Mouse (Mus musculus): Measurements from ENCODE around the gene Ap2b1. TPM values are rescaled to one million over a fixed set of nuclear protein-coding genes. Genes with fewer than 3 reads are reported as not detected.

Gene Ap2b1
- polyA plus RNA-seq, 1 experiment from 2014 or later, result 55.7 TPM

- no peak overlapping the region for H3K4me2 ChIP-seq
- 73% methylated on average over 2 of the region's 2 CpGs for WGBS
- no peak overlapping the region for H3K27ac ChIP-seq
- no peaks in the 10 kb centered on the region for H3K36me3 ChIP-seq
- H3K4me3 ChIP-seq, result no peak overlapping the region
- ATAC-seq (ENCODE audit: borderline replicate concordance, extremely low read depth, low FRiP score, low TSS enrichment), result no peak
- no peaks in the 10 kb centered on the region for H3K4me1 ChIP-seq
- no peaks in the 10 kb centered on the region for H3K9me3 ChIP-seq
- H3K27me3 ChIP-seq, result peaks cover 27% of the 10 kb centered on the region
- H3K9ac ChIP-seq, result no peak overlapping the region
These were observed 133.7 kb downstream of the Ap2b1 start for GRCm38 (mm10) chr11:83432533-83432932.

DNA sequence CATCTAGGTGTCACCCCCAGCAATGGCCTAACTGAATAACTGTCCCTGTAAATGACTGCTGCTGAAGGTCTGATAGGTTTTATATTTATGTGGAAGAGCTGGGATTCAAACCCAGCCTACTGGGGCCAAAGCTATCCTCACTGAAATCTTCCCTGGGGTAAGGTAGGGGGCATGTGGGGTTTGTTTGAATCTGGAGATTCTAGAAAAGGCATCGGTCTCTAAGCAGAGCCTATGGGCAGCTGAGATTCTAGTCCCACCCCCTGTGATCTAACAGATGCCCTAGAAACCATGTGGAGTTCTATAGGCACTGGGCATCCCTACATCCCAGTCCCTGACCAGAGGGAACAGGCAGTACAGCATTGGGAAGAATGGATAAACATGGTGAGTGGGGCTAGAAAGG, 138.6 kb downstream of the Ap2b1 start, which contains the start of gene 1700020L24Rik:
Gene 1700020L24Rik (plus strand): TSS at position 301 of the 400 bp plus-strand sequence.
- no peak within 1 kb of the TSS for H3K27ac ChIP-seq
- H3K9ac ChIP-seq, result no peak within 1 kb of the TSS
- H3K4me1 ChIP-seq, result 0 out of 2 replicates have a peak, but pooled peaks cover under 1% of the 10 kb centered on the region
- peaks cover 15% of the 10 kb centered on the region for H3K27me3 ChIP-seq
- 94% methylated on average over 1 of the region's 1 CpGs for WGBS
- ATAC-seq (ENCODE audit: borderline replicate concordance, extremely low read depth, low FRiP score, low TSS enrichment), result no peak
- H3K36me3 ChIP-seq, result no peaks in the 10 kb centered on the region
- no peak within 1 kb of the TSS for H3K4me3 ChIP-seq
- H3K4me2 ChIP-seq, result no peak within 1 kb of the TSS
- no peaks in the 10 kb centered on the region for H3K9me3 ChIP-seq

DNA sequence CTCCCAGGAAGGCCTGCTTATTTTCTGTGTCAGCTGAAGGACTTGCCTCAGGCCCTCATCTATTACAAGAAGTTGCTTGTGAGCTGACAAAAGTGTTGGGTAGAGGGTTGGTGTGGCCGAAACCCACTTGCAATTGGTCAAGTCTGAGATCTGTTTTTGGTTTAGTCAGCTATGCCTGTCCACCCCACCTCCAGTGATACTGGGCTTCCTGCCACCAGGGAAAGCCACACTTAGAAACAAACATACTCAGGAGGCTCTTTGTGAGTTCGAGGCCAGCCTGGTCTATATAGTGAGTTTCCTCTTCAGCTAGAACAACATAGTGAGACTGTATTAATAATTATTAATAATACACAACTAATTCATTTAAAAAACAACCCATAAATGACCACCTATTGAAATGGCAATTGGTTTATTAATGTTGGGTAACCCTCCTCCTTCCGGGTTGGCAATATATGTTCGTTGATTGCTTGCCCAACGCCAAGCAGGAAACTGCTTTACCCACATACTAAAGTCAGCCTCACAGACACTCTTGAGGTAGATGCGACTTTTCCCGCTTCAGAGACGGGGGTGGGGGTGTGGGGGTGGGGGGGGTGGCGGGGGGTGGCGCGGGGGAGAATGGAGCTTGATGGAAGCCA, 140.7 kb downstream of the Ap2b1 start:
- peaks cover 37% of the 10 kb centered on the region for H3K27me3 ChIP-seq
- 27% methylated on average over 11 of the region's 11 CpGs for WGBS
- no peak for ATAC-seq (ENCODE audit: borderline replicate concordance, extremely low read depth, low FRiP score, low TSS enrichment)
- no peaks in the 10 kb centered on the region for H3K9me3 ChIP-seq
- H3K4me3 ChIP-seq, result peak overlapping the region; percentile 60
- no peak overlapping the region for H3K27ac ChIP-seq
- no peak overlapping the region for H3K9ac ChIP-seq
- peaks cover 10% of the 10 kb centered on the region; the same call in 1 of the 2 replicates for H3K4me1 ChIP-seq
- H3K36me3 ChIP-seq, result no peaks in the 10 kb centered on the region
- H3K4me2 ChIP-seq, result peak overlapping the region; percentile 96

DNA sequence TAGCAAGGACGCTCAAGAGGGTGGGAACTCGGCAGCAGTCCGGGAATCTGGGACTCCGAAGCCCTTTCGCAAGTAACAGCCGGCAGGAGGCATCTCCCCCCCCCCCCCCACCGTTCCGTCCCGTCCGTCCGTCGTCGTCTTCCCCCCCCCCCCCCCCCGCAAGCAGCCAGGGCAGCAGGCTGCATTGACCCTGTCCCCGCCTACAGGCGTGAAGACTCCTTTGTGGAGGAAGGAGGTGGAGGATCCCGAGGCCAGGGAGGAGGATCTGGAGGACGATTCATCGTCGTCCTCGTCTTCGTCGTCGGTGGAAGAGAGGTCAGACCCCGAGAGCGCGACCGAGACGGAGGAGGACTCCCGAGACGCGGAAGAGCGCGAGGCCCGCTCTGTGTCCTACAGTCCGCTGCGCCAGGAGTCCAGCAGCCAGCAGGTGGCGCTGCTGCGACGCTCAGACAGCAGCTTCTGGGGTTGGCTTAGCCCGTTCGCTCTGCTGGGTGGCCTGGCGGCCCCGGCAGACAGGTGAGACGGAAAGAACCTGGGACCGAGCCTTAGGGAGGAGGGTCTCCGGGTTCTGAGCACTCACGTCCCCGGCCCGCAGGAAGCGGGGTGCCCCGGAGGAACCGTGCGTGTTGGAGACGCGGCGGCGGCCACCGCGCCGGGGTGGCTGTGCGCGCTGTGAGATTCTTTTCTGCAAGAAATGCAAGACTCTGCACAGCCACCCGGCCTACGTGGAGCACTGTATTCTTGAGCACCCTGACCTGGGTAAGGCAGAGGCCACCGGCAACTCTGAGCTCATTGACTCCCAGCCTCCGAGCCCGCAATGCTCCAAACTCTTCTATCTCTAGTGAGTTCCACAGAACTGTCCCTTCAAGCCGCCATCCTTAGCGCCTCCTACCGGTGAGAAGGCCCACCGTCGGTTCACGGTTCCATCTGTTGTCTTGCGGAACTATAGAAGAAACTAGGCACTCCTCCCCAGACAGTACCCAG, 141.5 kb downstream of the Ap2b1 start:
- H3K4me1 ChIP-seq, result peaks cover 15% of the 10 kb centered on the region; the same call in 1 of the 2 replicates
- under 1% methylated on average over 64 of the region's 75 CpGs for WGBS
- H3K4me3 ChIP-seq, result peak overlapping the region; percentile 60
- peak; percentile 92 for ATAC-seq (ENCODE audit: borderline replicate concordance, extremely low read depth, low FRiP score, low TSS enrichment)
- H3K36me3 ChIP-seq, result no peaks in the 10 kb centered on the region
- H3K9me3 ChIP-seq, result no peaks in the 10 kb centered on the region
- peak overlapping the region; percentile 96 for H3K4me2 ChIP-seq
- peaks cover 45% of the 10 kb centered on the region for H3K27me3 ChIP-seq
- H3K9ac ChIP-seq, result peak overlapping the region; percentile 38; the same call in 1 of the 2 replicates
- no peak overlapping the region for H3K27ac ChIP-seq

- no peak for ATAC-seq (ENCODE audit: borderline replicate concordance, extremely low read depth, low FRiP score, low TSS enrichment)
- Histone ChIP-seq H3K4me1 (peaks cover 15% of the 10 kb centered on the region; the same call in 1 of the 2 replicates), H3K27me3 (peaks cover 52% of the 10 kb centered on the region), H3K4me3 (no peak overlapping the region), H3K36me3 (no peaks in the 10 kb centered on the region), H3K9ac (no peak overlapping the region), H3K27ac (no peak overlapping the region), H3K4me2 (peak overlapping the region; percentile 96), H3K9me3 (no peaks in the 10 kb centered on the region)
- 53% methylated on average over 7 of the region's 7 CpGs for WGBS
These were observed 142.4 kb downstream of the Ap2b1 start for GRCm38 (mm10) chr11:83441235-83441634.

- H3K9ac ChIP-seq, result no peak overlapping the region
- ATAC-seq (ENCODE audit: borderline replicate concordance, extremely low read depth, low FRiP score, low TSS enrichment), result no peak
- H3K9me3 ChIP-seq, result no peaks in the 10 kb centered on the region
- WGBS, result 10% methylated on average over 29 of the region's 29 CpGs
- no peak overlapping the region for H3K27ac ChIP-seq
- H3K4me3 ChIP-seq, result peak overlapping the region; percentile 15
- H3K4me2 ChIP-seq, result peak overlapping the region; percentile 47
- peaks cover 54% of the 10 kb centered on the region for H3K27me3 ChIP-seq
- peaks cover 23% of the 10 kb centered on the region for H3K4me1 ChIP-seq
- H3K36me3 ChIP-seq, result no peaks in the 10 kb centered on the region
These were observed 143.9 kb downstream of the Ap2b1 start for GRCm38 (mm10) chr11:83442596-83443267.

- no peak overlapping the region for H3K4me2 ChIP-seq
- peaks cover 54% of the 10 kb centered on the region for H3K27me3 ChIP-seq
- no peak overlapping the region for H3K27ac ChIP-seq
- peaks cover 34% of the 10 kb centered on the region for H3K4me1 ChIP-seq
- H3K9ac ChIP-seq, result no peak overlapping the region
- ATAC-seq (ENCODE audit: borderline replicate concordance, extremely low read depth, low FRiP score, low TSS enrichment), result no peak
- H3K36me3 ChIP-seq, result no peaks in the 10 kb centered on the region
- no peak overlapping the region for H3K4me3 ChIP-seq
- 11% methylated on average over 7 of the region's 7 CpGs for WGBS
- H3K9me3 ChIP-seq, result no peaks in the 10 kb centered on the region
These were observed 145.0 kb downstream of the Ap2b1 start for GRCm38 (mm10) chr11:83443824-83444223.

DNA sequence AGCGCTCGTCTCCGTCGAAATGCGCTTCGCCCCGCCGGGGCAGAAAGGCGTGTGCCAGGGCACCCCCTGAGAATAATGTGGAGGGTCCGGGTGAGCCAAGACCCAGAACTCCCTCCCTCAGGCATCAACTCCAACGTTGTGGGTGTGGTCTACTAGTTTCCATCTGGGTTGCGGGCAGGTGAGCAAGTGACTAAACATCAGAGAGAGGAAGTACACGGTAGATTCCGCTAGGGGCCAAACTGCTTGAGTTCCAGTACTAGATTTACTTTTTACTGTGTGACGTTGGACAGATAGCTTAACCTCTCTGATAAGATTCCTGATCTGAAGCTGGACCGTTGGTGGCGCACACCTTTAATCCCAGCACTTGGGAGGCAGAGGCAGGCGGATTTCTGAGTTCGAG, 146.2 kb downstream of the Ap2b1 start:
- H3K36me3 ChIP-seq, result no peaks in the 10 kb centered on the region
- H3K27me3 ChIP-seq, result peaks cover 54% of the 10 kb centered on the region
- H3K9me3 ChIP-seq, result no peaks in the 10 kb centered on the region
- no peak for ATAC-seq (ENCODE audit: borderline replicate concordance, extremely low read depth, low FRiP score, low TSS enrichment)
- no peak overlapping the region for H3K27ac ChIP-seq
- peak overlapping the region; percentile 47 for H3K4me2 ChIP-seq
- peak overlapping the region; percentile 13 for H3K4me3 ChIP-seq
- H3K4me1 ChIP-seq, result peaks cover 44% of the 10 kb centered on the region
- H3K9ac ChIP-seq, result no peak overlapping the region
- 27% methylated on average over 19 of the region's 19 CpGs for WGBS

DNA sequence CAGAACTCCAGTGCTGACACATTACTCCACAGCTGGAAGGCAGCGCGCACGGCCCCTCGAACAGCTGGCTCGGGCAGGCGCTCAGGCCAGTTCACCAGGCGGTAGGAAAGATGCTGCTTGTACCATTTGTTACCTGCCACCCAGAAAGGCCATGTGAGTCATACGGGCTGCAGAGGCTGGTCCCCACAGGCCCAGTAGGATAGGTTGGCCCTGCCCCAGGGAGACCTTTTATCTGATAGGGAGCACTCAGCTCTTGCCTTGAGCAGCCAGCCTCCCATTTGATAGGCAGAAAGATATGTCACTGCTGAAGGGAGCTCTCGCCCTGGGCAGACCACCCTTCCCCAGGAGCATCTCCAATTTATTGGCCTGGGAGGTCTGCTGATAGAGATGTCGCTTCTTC, 148.8 kb downstream of the Ap2b1 start:
- H3K36me3 ChIP-seq, result no peaks in the 10 kb centered on the region
- no peaks in the 10 kb centered on the region for H3K9me3 ChIP-seq
- no peak overlapping the region; the same call in 1 of the 2 replicates for H3K4me2 ChIP-seq
- no peak overlapping the region for H3K4me3 ChIP-seq
- H3K4me1 ChIP-seq, result peaks cover 41% of the 10 kb centered on the region
- no peak overlapping the region for H3K9ac ChIP-seq
- ATAC-seq (ENCODE audit: borderline replicate concordance, extremely low read depth, low FRiP score, low TSS enrichment), result 0 out of 2 replicates have a peak, but pooled peaks have one; percentile 15
- WGBS, result 62% methylated on average over 10 of the region's 10 CpGs
- peak overlapping the region; percentile 38 for H3K27ac ChIP-seq
- peaks cover 36% of the 10 kb centered on the region for H3K27me3 ChIP-seq

DNA sequence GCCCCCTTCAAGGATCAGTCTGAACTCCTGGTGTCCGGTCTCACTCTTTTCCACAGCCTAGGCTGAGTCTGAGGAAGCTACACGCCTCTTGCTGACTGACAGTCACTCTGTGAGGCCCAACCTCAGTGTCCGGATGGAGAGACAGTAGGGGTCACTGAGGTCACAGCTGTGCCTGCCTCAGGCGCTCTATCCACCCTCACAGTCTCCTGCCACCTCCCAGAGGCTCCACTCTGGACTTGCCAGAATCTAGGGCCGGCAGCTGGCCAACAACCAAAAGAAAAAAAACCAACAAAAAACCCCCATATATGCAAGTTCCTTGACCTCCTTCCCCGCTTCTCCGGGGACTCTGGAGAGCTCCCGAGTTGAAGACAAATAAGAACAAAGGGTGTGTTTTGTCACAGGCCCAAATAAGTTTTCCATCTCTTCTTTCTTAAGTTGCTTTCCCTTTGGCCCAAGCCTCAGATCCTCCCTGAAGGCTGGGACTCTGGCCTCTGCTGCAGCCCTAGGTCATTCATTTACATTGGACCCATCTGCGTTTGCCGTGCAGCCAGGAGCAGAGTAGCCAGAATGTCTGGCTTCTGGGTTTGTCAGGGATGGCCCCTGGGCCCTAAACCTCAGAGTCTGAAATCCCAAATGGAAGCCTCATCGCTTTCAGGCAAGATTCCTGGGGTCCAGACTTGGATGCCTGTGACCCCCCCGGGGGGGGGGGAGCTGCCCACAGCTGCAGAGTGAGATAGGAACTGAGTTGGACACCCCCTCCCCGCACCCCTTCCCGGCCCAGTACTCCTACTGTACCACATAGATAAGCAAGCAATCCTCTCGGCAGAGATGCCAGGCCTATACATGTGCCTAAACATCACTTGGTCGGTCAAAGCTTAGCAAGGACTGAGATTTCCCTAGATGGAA, 149.4 kb downstream of the Ap2b1 start:
- H3K4me1 ChIP-seq, result peaks cover 39% of the 10 kb centered on the region
- no peak overlapping the region for H3K4me3 ChIP-seq
- peak overlapping the region; percentile 1; the same call in 1 of the 2 replicates for H3K4me2 ChIP-seq
- ATAC-seq (ENCODE audit: borderline replicate concordance, extremely low read depth, low FRiP score, low TSS enrichment), result peak; percentile 37
- H3K9me3 ChIP-seq, result no peaks in the 10 kb centered on the region
- peaks cover 30% of the 10 kb centered on the region for H3K27me3 ChIP-seq
- peak overlapping the region; percentile 38 for H3K27ac ChIP-seq
- no peak overlapping the region for H3K9ac ChIP-seq
- 22% methylated on average over 16 of the region's 16 CpGs for WGBS
- H3K36me3 ChIP-seq, result no peaks in the 10 kb centered on the region

- peak; percentile 31; the same call in 1 of the 2 replicates for ATAC-seq (ENCODE audit: borderline replicate concordance, extremely low read depth, low FRiP score, low TSS enrichment)
- Histone ChIP-seq H3K4me3 (no peak overlapping the region), H3K9ac (no peak overlapping the region), H3K4me2 (no peak overlapping the region), H3K27ac (peak overlapping the region; percentile 38; the same call in 1 of the 2 replicates), H3K9me3 (no peaks in the 10 kb centered on the region), H3K4me1 (peaks cover 37% of the 10 kb centered on the region), H3K27me3 (peaks cover 24% of the 10 kb centered on the region), H3K36me3 (no peaks in the 10 kb centered on the region)
These were observed 150.1 kb downstream of the Ap2b1 start for GRCm38 (mm10) chr11:83448927-83449236.

Data from lung, embryonic 15.5 days (tissue).